Mouse (Mus musculus) cerebellum, adult 11-12 months (tissue): ENCODE measurements around the gene Lpar1.

Experiments used
- DNase-seq: peaks from one replicate; pipeline ENCODE4 v3.0.0; 2022

The Lpar1 gene

DNA sequence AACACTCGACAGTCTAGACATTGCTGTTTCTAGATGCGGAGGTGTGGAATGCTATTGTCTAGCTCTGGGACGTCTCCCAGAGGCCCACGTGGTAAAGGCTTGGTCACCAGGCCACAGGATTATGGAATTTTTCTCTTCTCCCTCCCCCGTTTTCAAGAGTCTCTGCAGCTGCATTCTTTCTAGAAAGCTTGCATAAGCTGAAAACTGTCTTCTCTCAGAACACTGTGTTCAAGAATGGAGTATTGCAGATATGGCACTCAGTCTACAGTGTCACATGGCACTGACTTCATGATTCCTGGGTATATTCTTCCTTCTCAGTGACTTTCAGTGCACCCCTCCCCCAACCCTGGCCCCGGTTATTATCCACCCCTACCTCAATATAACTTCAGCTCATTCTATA lies 107.9 kb downstream of the Lpar1 start:
- DNase-seq: no peak

DNA sequence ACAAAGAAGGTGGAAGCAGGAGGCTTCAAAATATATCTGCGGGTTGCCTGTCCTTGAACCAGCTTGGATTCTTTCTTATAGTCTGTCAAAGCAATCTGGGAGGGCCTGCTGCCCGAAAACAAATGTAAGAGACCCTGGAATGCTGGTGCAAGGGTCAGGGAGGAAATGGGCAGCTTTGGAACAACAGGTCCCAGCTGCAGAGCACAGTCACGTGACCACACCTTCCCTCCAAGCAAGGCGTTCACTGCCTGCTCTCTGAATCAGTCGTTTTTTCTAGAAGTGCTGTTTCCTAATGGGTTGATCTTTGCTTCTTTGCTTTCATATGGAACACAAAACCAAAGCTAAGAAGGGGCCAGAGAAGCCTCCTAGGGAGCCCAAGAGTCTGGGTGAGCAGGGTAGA lies 111.4 kb downstream of the Lpar1 start:
- DNase-seq: no peak

DNA sequence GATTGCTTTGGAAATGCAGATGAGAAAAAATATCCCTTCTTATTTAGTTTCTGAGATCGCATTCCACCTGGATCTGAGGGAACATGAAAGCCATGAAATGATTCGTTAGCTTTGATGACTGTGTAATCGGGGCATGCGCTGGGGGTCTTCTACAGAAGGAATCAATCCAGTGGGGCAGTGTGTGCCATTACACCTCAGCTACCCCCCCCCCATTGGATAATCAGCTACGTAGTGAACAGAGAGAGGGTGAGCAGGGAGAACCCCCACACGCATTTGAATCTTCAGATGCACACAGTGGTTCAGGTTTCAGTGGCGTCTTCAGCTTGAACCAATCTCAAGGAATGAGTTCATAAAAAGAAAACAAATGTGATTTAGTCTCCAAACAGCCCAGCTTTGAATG lies 115.0 kb downstream of the Lpar1 start:
- no peak for DNase-seq

DNA sequence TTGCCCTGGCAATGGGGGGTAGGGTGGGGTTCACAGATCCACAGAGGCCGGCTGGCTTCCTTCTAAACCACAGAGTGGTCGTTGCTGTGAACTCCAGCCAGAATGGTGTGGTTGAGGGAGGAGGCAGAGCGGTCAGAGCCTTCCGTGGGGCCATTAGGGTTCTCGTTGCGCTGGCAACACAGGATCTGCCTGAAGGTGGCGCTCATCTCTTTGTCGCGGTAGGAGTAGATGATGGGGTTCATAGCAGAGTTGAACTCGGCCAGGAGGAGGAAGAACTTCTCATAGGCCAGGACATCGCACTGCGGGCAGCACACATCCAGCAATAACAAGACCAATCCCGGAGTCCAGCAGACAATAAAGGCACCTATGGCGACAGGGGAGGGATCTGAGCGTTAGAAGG lies 116.4 kb downstream of the Lpar1 start:
- no peak for DNase-seq

DNA sequence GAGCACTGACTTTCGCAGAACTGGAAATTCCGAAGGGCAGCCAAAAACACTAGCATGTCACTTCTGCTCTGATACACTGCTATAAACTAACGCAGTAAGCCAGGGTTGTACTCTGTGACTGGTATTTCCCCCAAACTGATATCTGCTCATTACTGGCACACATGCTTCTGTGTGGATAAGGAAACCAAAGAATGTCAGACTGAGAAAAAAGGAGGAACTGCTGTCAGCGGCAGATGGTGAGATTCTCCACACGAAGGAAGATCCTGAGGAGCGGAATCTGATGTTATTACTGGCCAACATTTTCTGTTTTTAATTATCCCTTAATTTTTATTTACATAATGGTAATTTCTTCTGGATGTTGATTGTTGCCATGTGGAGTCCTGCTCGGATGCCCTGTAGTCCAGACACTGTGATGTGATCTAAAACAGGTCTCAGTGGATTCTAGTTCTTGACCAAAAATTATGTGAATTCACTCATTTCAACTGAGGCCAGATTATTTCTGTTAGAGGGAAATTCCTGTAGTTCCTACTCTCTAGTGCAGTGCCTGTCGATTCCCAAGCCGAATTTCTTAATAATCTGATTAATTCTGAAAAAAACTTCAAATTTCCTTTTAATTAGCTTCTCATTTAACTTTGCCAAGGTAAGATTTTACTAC lies 130.3 kb downstream of the Lpar1 start:
- DNase-seq: no peak

DNA sequence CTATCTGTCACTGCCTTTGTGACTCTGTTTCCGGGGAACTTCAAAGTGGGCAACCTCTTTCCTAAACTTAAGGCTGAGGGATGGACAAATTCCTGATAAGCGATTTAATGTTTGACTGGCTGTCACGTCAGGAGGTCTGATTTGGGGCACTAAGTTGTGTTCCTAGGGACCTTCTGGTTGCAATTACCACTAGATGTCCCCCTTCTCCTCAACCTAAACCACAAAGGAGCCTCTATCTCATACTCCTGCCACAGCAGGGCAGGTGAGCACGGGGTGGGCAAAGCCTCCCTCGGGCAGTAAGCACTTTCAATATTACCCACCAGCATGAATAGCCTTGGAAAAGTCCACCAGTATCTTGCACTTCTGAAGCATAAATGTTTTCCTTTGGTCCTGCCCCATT lies 134.5 kb downstream of the Lpar1 start:
- DNase-seq: no peak

DNA sequence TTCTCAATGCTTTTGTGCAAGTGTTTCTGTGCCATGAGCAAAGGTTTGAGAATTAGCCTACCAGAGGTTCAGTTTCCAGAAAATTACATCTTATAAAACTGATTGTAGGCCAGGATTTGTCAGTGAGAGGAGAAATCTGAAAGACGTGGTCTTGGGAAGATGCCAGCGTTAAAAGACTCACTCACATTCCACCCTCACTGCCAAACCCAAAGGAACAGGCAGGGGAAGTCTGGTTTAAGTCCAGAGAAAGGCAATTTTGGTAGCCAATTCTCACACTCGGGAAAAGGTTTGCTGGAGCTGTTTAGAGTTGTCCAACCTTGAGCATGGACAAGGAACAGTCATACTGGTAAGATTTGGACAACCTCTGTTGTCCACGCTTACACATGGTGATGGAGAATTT lies 136.4 kb downstream of the Lpar1 start:
- no peak for DNase-seq

DNA sequence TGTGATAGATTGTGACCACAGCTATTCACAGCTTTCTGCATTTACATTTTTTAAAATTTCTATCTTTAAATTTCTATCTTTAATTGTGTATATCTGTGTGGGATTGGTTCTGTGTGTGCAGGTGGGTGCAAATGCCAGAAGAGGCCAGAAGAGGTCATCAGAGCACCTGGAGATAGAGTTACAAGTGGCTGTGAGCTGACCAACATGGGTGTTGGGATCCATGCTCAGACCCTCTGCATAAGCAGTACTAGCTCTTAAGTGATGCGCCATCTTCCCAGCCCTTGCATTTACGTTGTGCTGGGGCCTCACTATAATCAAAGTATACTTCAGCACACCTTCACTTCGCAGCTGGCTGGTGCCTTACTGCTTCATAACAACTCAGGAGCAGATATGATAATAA lies 138.2 kb downstream of the Lpar1 start:
- no peak for DNase-seq

DNA sequence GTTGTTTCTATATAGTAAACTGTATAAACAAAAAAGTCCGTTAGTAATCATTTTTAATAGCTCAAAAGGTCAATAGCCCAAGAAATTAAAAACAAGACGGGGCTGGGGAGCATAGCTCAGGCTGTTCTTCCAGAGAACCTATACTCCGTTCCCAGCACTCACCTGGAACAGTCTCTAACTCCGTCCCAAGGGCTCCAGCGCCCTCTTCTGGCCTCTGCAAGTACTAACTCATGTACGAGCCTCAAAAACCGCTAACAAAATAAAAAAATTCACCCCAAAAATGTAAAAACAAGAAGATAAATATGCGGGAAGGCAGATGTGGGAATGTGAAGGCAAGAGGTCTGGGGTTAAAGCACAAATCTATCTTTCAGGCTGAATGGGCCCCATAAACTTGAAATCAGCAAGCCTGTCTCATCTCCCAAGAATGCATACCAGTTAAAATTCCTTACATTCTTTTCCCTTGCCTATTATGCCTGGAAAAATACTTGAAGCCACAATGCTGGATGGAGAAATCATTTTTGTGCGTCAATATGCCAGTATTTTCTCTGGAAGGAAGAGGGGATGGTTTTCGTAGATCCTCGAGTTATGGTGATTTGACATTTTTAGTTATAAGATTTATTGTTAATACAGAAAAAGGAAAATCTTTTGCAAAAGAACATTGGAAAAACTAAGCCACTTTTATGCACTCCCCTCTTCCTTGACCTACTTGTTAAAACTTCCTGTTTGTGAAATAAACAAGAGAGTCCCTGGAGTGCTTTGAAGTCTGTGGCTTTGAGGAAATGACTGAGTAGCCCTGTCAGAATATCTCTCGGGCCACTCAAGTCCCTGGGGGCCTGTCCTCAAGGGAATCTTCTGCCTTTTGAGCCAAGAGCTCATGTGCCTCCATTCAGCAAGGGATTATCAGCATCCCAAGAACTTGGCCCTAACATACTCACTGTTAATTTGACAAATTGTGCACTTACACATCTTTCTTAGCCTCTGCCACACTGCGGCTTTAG lies 140.2 kb downstream of the Lpar1 start:
- no peak for DNase-seq

DNA sequence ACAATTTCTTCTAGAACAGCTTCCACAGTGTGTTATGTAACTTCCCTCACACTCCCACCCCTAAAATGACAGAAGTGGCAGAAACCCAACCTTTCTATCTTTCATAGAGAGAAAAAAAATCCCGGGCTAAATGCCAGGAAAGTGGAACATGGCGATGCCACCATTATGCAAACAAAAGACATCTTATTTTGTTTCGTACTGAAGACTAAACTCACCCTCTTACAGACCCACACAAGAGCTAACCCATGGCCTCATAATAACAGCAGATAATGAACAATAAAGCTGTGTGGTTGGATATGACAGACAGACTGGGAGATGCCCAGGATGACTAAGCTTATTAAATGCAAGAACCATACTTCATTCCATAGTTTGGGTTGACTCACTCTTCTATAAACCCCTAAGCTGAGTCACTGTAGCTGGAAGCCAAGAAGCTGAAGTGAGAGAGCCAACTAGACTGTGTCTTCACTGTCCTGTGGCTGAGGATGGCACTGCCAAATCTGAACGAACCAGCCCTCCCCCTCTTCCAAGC lies 151.7 kb downstream of the Lpar1 start:
- no peak for DNase-seq

DNA sequence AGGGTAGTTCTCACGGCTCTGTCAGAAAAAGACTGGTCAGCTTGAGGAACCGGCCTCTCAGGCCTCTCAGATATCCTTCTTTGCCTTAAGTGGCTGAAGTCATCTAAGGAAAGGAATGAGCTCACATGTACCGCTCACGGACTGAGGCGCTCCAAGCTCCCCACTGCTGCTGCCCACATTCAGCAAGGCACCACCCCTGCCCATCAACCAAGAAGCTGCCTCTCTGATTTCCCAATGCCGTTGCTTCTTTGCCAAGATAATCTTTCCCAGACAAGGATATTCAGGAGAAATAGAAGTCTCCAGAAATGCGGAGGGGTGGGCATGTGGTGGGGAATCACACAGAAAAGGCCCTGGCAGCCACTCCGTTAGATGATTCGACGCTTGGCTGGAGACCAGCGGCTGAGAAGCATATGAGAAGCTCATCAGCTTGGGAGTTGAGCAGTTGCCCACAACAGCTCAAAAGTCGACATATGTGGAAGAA lies 152.8 kb downstream of the Lpar1 start:
- DNase-seq: no peak
